Mouse (Mus musculus) embryonic facial prominence, embryonic 11.5 days (tissue): ENCODE measurements around the gene Garem2. TPM values are rescaled to one million over a fixed set of nuclear protein-coding genes. Genes with fewer than 3 reads are reported as not detected.
A peak's percentile ranks its signal among the peaks of the same experiment; 100 is the strongest.

Experiments
- ATAC-seq: fragments of 200-750 bp; cut with Nextera tagmentation; replicated peaks from 2 replicates; pipeline ENCODE4 v1.8.0; 2017; ENCODE audit warnings: low read depth; ENCODE audit not compliant: insufficient number of reproducible peaks, low FRiP score, low TSS enrichment
- DNase-seq: peaks from one replicate; pipeline ENCODE4 v3.0.0-alpha.2; 2015; ENCODE audit warnings: low spot score
- H3K27ac ChIP-seq: fragments of 300-500 bp; sonication (generic); replicated peaks from 2 replicates; pipeline ENCODE4 v1.5.1; 2014; ENCODE audit warnings: mild to moderate bottlenecking, low read depth, low read length, control low read depth
- H3K27me3 ChIP-seq: fragments of 300-500 bp; sonication (generic); 2 replicates; pipeline ENCODE4 v1.6.1; 2014; ENCODE audit warnings: mild to moderate bottlenecking, low read length, moderate library complexity, mixed read lengths; ENCODE audit not compliant: control insufficient read depth, insufficient read depth
- H3K36me3 ChIP-seq: fragments of 300-500 bp; sonication (generic); replicated peaks from 2 replicates; pipeline ENCODE4 v1.6.1; 2014; ENCODE audit warnings: low read depth, mild to moderate bottlenecking, low read length, moderate library complexity, mixed read lengths; ENCODE audit not compliant: control insufficient read depth, insufficient read depth
- H3K4me1 ChIP-seq: fragments of 300-500 bp; sonication (generic); 2 replicates; pipeline ENCODE4 v1.6.1; 2014; ENCODE audit warnings: low read length, mixed read lengths; ENCODE audit not compliant: control insufficient read depth, insufficient read depth
- H3K4me2 ChIP-seq: fragments of 300-500 bp; sonication (generic); 2 replicates; pipeline ENCODE4 v1.6.1; 2014; ENCODE audit warnings: low read depth, mild to moderate bottlenecking, control low read depth, low read length, moderate library complexity
- H3K4me3 ChIP-seq: fragments of 300-500 bp; sonication (generic); 2 replicates; pipeline ENCODE4 v1.5.1; 2014; ENCODE audit warnings: low read depth, low read length, control low read depth
- H3K9ac ChIP-seq: fragments of 300-500 bp; sonication (generic); replicated peaks from 2 replicates; pipeline ENCODE4 v1.6.1; 2014; ENCODE audit warnings: mild to moderate bottlenecking, control low read depth, low read length
- H3K9me3 ChIP-seq: fragments of 300-500 bp; sonication (generic); replicated peaks from 2 replicates; pipeline ENCODE4 v1.6.1; 2016; ENCODE audit warnings: mild to moderate bottlenecking, low read length, inconsistent platforms, mixed read lengths; ENCODE audit not compliant: control insufficient read depth
- WGBS: fragments of 180-500 bp; shearing (Covaris S2); extraction: QIAGEN DNeasy Blood & Tissue Kit; methylation state at CpG from one replicate; pipeline ENCODE4 v1.1.7; 2014; 5-methylcytosine and 5-hydroxymethylcytosine counted together
- polyA plus RNA-seq: library from polyadenylated mRNA; unstranded; fragments of >200 nt; fragmentation: Nextera tagmentation; extraction: Ambion mirVana; gene quantifications from 2 replicates; pipeline ENCODE4 v1.2.1, GENCODE M21; 2014

Gene Garem2
- polyA plus RNA-seq, 1 experiment from 2014 or later: 3.1 TPM

- no peak overlapping the region for H3K9ac ChIP-seq
- H3K4me3 ChIP-seq: no peak overlapping the region
- H3K27ac ChIP-seq: no peak overlapping the region
- no peaks in the 10 kb centered on the region for H3K4me1 ChIP-seq
- ATAC-seq (no peak), DNase-seq (no peak)
- H3K4me2 ChIP-seq: no peak overlapping the region
- no peaks in the 10 kb centered on the region for H3K9me3 ChIP-seq
- WGBS: 91% methylated on average over 6 of the region's 6 CpGs
- H3K36me3 ChIP-seq: no peaks in the 10 kb centered on the region; the same call in none of the 2 replicates
- H3K27me3 ChIP-seq: no peaks in the 10 kb centered on the region
These were observed 41.6 kb downstream of the Garem2 start for GRCm38 (mm10) chr5:30146526-30146925.

DNA sequence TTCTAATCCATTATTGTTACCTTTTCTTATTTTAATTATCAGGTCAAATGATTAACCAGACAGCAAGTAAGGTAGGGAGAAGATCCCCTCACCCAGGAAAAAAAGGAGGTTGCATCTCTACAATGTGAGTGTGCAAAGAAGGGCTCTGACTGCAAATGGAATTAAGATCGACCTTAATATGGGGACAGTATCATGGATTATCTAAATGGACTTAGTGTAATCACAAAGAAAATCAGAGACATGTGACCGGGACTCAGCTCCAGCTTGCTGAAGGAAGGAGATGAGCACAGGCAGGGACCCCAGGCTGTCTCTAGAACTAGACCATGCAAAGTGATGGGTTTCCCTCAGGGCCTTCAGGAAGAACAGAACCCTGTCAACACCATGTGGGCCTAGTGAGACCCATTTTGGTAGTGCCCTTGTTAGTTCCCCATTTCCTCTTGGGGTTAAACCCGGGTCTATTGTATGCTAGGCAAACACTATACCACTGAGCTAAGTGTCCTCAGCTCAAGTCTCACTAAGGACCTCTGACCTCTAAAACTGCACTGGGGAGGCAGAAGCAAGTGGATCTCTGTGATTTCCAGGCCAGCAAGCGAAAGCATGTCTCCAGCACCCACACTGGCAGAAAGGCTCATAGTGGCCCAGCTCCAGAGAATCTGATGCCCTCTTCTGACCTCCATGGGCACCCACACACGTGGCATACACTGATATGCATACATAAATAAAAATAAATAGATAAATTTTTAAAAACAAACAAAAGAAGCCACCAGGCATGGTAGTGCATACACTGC, 43.4 kb downstream of the Garem2 start:
- H3K4me3 ChIP-seq: no peak overlapping the region
- H3K9ac ChIP-seq: no peak overlapping the region
- H3K27me3 ChIP-seq: no peaks in the 10 kb centered on the region
- no peaks in the 10 kb centered on the region for H3K9me3 ChIP-seq
- WGBS: 87% methylated on average over 5 of the region's 5 CpGs
- ATAC-seq: no peak
- no peak for DNase-seq
- H3K36me3 ChIP-seq: no peaks in the 10 kb centered on the region; the same call in 1 of the 2 replicates
- H3K4me1 ChIP-seq: no peaks in the 10 kb centered on the region
- no peak overlapping the region for H3K4me2 ChIP-seq
- H3K27ac ChIP-seq: no peak overlapping the region

DNA sequence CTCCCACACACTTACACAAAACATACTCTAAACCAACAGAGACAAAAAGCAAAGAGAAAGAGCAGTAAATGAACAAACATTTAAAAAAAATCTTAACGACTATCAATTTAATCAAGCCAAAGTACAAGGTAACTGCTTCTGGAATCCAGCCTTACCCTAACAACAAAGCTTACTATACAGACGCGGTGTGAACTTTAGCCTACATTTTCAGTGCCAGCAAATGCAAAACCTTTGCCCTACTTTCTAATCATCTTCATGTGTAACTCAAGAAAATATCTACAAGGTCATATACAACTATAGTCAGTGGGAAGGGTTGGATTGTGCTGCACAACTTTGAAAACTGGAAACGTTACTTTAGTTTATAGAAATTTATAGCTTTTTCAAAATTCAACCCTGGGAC, 47.0 kb downstream of the Garem2 start:
- DNase-seq: no peak
- H3K27me3 ChIP-seq: no peaks in the 10 kb centered on the region
- no peak overlapping the region for H3K27ac ChIP-seq
- no peak for ATAC-seq
- H3K4me1 ChIP-seq: no peaks in the 10 kb centered on the region
- 84% methylated on average over 4 of the region's 4 CpGs for WGBS
- H3K36me3 ChIP-seq: no peaks in the 10 kb centered on the region
- H3K4me3 ChIP-seq: no peak overlapping the region
- no peak overlapping the region for H3K9ac ChIP-seq
- H3K9me3 ChIP-seq: no peaks in the 10 kb centered on the region
- H3K4me2 ChIP-seq: no peak overlapping the region

DNA sequence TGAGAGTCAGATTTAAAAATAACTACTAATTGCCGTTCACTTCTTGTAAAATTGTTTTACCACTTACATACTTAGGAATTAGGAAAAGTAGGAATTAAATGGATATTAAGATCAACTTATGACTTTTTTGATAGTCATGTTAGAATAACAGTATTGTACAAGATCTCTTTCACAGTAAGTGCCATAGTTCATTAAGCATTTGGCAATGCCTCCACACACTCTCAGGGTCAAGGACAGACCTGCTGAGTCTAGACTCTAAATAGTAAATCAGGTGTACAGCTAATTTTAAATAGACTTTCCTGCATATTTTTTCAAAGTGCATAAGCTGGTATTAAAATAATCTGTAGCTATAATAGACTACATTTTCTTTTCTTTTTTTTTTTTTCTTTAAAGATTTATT, 47.5 kb downstream of the Garem2 start:
- no peak for DNase-seq
- WGBS: 89% methylated on average over 1 of the region's 1 CpGs
- no peak for ATAC-seq
- Histone ChIP-seq H3K4me3 (no peak overlapping the region), H3K9me3 (no peaks in the 10 kb centered on the region), H3K9ac (no peak overlapping the region), H3K27ac (no peak overlapping the region), H3K4me2 (no peak overlapping the region), H3K36me3 (no peaks in the 10 kb centered on the region), H3K27me3 (no peaks in the 10 kb centered on the region), H3K4me1 (no peaks in the 10 kb centered on the region)

DNA sequence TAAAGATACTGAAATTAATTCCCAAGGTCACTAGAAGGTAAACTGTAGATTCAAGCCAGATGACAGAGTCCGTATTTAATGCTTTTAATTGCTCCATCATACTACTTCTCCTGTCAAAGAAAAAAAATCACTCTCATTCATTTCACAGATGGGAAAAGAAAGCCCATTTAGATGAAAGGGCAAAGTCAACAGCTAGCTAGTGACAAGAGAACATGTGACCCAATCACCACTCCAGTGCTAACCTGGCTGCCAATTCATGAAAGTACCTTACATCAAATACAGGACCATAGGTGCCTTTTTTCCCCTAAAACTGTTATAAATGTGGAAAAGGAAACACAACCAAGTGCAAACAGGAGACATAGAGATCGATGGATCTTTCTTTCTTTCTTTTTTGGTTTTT, 48.3 kb downstream of the Garem2 start:
- ATAC-seq: no peak
- H3K4me2 ChIP-seq: no peak overlapping the region
- H3K9me3 ChIP-seq: no peaks in the 10 kb centered on the region
- no peaks in the 10 kb centered on the region for H3K27me3 ChIP-seq
- no peak overlapping the region for H3K4me3 ChIP-seq
- WGBS: 81% methylated on average over 2 of the region's 2 CpGs
- no peaks in the 10 kb centered on the region for H3K36me3 ChIP-seq
- no peaks in the 10 kb centered on the region for H3K4me1 ChIP-seq
- DNase-seq: no peak
- H3K27ac ChIP-seq: no peak overlapping the region
- H3K9ac ChIP-seq: no peak overlapping the region

GRCm38 (mm10) chr5:30154013-30154412, 49.1 kb downstream of the Garem2 start:
- no peak overlapping the region for H3K27ac ChIP-seq
- no peaks in the 10 kb centered on the region for H3K27me3 ChIP-seq
- no peaks in the 10 kb centered on the region for H3K4me1 ChIP-seq
- H3K36me3 ChIP-seq: no peaks in the 10 kb centered on the region
- H3K9me3 ChIP-seq: no peaks in the 10 kb centered on the region
- 22% methylated on average over 4 of the region's 4 CpGs for WGBS
- peak overlapping the region; percentile 89 for H3K4me3 ChIP-seq
- ATAC-seq: no peak
- DNase-seq: peak; percentile 73
- peak overlapping the region; percentile 74 for H3K4me2 ChIP-seq
- H3K9ac ChIP-seq: peak overlapping the region; percentile 72

- Histone ChIP-seq H3K27me3 (no peaks in the 10 kb centered on the region), H3K4me1 (no peaks in the 10 kb centered on the region), H3K9ac (peak within 1 kb of the TSS; percentile 72), H3K27ac (peak within 1 kb of the TSS; percentile 68), H3K36me3 (no peaks in the 10 kb centered on the region), H3K9me3 (no peaks in the 10 kb centered on the region), H3K4me2 (peak within 1 kb of the TSS; percentile 74), H3K4me3 (peak within 1 kb of the TSS; percentile 89)
- ATAC-seq (peak; percentile 92), DNase-seq (peak; percentile 90)
- WGBS: 0% methylated on average over 53 of the region's 53 CpGs
These were observed 49.8 kb downstream of the Garem2 start, which contains the start of the genes Hadha and Hadhb for GRCm38 (mm10) chr5:30154474-30155394. Hadha (minus strand) TSS chr5:30155162. Hadhb (plus strand) TSS chr5:30155248.
